Mouse (Mus musculus) limb, embryonic 10.5 days (tissue): ENCODE data around the gene Grid2. TPM values are rescaled to one million over a fixed set of nuclear protein-coding genes. Genes with fewer than 3 reads are reported as not detected.

Experiments used
- DNase-seq: peaks from one replicate; pipeline ENCODE4 v3.0.0-alpha.2; 2017; ENCODE audit warnings: low spot score
- H3K27ac ChIP-seq: fragments of 300-500 bp; sonication (generic); 2 replicates; pipeline ENCODE4 v1.5.1; 2016; ENCODE audit warnings: mild to moderate bottlenecking
- H3K27me3 ChIP-seq: fragments of 300-500 bp; sonication (generic); 2 replicates; pipeline ENCODE4 v1.6.1; 2016; ENCODE audit warnings: low read depth, mild to moderate bottlenecking; ENCODE audit not compliant: poor library complexity, severe bottlenecking
- H3K36me3 ChIP-seq: fragments of 300-500 bp; sonication (generic); 2 replicates; pipeline ENCODE4 v1.6.1; 2016; ENCODE audit warnings: mild to moderate bottlenecking, moderate library complexity
- H3K4me1 ChIP-seq: fragments of 300-500 bp; sonication (generic); 2 replicates; pipeline ENCODE4 v1.6.1; 2016
- H3K4me3 ChIP-seq: fragments of 300-500 bp; sonication (generic); 2 replicates; pipeline ENCODE4 v1.5.1; 2016; ENCODE audit warnings: mild to moderate bottlenecking, moderate library complexity
- H3K9me3 ChIP-seq: fragments of 300-500 bp; sonication (generic); replicated peaks from 2 replicates; pipeline ENCODE4 v1.6.1; 2016; ENCODE audit warnings: mild to moderate bottlenecking
- WGBS: fragments of 180-500 bp; shearing (Covaris S2); methylation state at CpG from one replicate; pipeline ENCODE4 v1.1.7; 2016; 5-methylcytosine and 5-hydroxymethylcytosine counted together
- polyA plus RNA-seq: library from polyadenylated mRNA; unstranded; fragments of >200 nt; fragmentation: Nextera tagmentation; extraction: Ambion mirVana; gene quantifications from 2 replicates; pipeline ENCODE4 v1.2.1, GENCODE M21; 2016

The Grid2 gene
- polyA plus RNA-seq, 1 experiment from 2014 or later, result 0.31 TPM

- Histone ChIP-seq H3K9me3 (no peaks in the 10 kb centered on the region), H3K4me3 (no peak overlapping the region), H3K27ac (no peak overlapping the region), H3K36me3 (no peaks in the 10 kb centered on the region), H3K27me3 (no peaks in the 10 kb centered on the region), H3K4me1 (no peaks in the 10 kb centered on the region)
- no peak for DNase-seq
- WGBS, result 100% methylated on average over 1 of the region's 1 CpGs
These were observed 919.4 kb downstream of the Grid2 start for GRCm38 (mm10) chr6:64174995-64175612.

DNA sequence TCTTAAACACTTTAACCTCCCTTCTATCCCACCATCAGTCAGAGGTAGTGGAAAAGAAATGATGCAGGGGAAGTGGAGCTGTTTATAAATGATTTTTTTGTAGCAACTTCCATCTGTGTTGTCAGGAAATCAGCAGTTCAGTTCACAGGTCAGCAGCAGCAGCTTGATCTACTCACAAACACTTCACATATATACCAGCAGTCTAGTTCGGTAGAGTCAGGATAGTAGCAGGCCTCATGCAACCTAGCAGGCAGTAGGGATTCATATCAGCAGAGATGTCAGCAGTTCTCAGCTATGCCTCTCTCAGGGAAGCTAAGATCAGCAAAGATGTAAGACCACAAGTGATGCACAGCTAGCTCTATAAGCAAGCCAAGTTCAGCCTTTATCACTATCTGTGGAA is 938.0 kb downstream of the Grid2 start:
- H3K4me1 ChIP-seq, result no peaks in the 10 kb centered on the region
- no peak overlapping the region for H3K27ac ChIP-seq
- no peaks in the 10 kb centered on the region for H3K9me3 ChIP-seq
- H3K4me3 ChIP-seq, result no peak overlapping the region
- no peaks in the 10 kb centered on the region for H3K36me3 ChIP-seq
- H3K27me3 ChIP-seq, result no peaks in the 10 kb centered on the region
- WGBS, result 73% methylated on average over 1 of the region's 1 CpGs
- DNase-seq, result no peak

GRCm38 (mm10) chr6:64202396-64203122 is 946.9 kb downstream of the Grid2 start:
- Histone ChIP-seq H3K9me3 (no peaks in the 10 kb centered on the region), H3K27ac (no peak overlapping the region), H3K27me3 (no peaks in the 10 kb centered on the region), H3K36me3 (no peaks in the 10 kb centered on the region), H3K4me1 (peaks cover 16% of the 10 kb centered on the region), H3K4me3 (no peak overlapping the region)
- DNase-seq, result no peak
- 25% methylated on average over 8 of the region's 8 CpGs for WGBS

DNA sequence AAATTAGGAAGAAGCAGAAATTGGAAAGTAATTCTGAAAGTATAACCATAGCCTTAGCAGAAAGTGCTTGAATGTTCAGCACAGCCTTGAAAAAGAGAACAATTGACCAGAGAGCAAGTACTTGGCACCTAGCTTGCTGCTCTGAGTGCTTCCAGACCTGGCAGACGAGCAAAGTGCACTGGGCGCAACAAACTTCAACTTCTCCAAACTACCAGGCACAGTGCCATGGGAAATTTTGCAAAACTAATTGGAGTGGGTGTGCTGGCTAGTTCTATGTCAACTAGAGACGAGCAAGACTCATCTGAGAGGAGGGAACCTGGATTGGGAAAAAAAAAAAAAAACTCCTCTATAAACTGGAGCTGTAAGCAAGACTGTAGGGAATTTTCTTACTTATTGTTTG is 980.7 kb downstream of the Grid2 start:
- H3K36me3 ChIP-seq, result no peaks in the 10 kb centered on the region
- no peaks in the 10 kb centered on the region for H3K4me1 ChIP-seq
- WGBS, result 80% methylated on average over 3 of the region's 3 CpGs
- no peak overlapping the region for H3K4me3 ChIP-seq
- no peak for DNase-seq
- no peaks in the 10 kb centered on the region for H3K9me3 ChIP-seq
- H3K27ac ChIP-seq, result no peak overlapping the region
- H3K27me3 ChIP-seq, result no peaks in the 10 kb centered on the region

DNA sequence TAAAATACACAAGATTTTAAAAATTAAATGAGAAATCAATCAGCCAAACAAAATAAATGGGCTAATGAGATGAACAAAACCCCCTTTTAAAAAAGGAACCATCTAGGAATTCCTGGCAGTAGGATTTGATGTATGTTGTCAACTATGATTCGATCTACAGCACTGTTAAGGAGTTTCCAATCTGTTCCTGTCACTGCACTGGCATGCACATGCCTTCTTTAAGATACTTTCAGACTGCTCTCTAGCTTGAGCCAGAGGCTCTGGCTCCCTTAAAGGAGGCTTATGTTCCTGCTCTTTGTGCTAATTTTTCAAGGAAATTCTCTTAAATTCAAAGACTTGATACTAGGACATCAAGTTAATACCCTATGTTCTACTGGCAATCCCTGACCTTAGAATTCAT is 984.9 kb downstream of the Grid2 start:
- 91% methylated on average over 1 of the region's 1 CpGs for WGBS
- Histone ChIP-seq H3K9me3 (no peaks in the 10 kb centered on the region), H3K36me3 (no peaks in the 10 kb centered on the region), H3K4me1 (no peaks in the 10 kb centered on the region), H3K27ac (no peak overlapping the region), H3K27me3 (no peaks in the 10 kb centered on the region), H3K4me3 (no peak overlapping the region)
- no peak for DNase-seq

- WGBS, result 91% methylated on average over 1 of the region's 1 CpGs
- H3K27ac ChIP-seq, result no peak overlapping the region
These were observed 990.3 kb downstream of the Grid2 start for GRCm38 (mm10) chr6:64245951-64246350.

DNA sequence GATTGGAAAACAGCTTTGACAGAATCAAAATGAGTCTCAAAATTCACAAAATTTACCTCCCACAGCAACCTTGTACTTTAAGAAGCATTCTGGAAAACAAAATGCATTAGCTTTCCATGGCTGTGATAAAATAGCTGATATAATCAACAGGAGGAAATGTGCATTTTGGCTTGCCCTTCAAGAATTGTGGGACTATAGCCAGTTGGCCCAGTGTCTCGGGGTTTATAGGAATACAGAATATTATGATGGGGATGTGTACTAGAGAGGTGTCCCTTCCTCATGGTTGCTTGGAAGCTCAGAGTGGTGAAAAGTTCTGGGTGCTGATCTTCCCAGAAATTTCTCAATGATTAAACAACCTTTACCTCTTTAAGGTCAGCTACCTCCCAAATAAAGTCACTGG is 995.4 kb downstream of the Grid2 start:
- no peak for DNase-seq
- 91% methylated on average over 1 of the region's 1 CpGs for WGBS

More at GRCm38 (mm10) chr6:64245951-64246350, 990.3 kb downstream of the Grid2 start:
- Histone ChIP-seq H3K4me1 (no peaks in the 10 kb centered on the region), H3K27me3 (no peaks in the 10 kb centered on the region), H3K36me3 (no peaks in the 10 kb centered on the region), H3K9me3 (no peaks in the 10 kb centered on the region), H3K4me3 (no peak overlapping the region)
- no peak for DNase-seq

GRCm38 (mm10) chr6:64263517-64263916 is 1007.8 kb downstream of the Grid2 start:
- Histone ChIP-seq H3K4me1 (no peaks in the 10 kb centered on the region), H3K27me3 (no peaks in the 10 kb centered on the region), H3K4me3 (no peak overlapping the region), H3K36me3 (no peaks in the 10 kb centered on the region), H3K9me3 (no peaks in the 10 kb centered on the region), H3K27ac (no peak overlapping the region)
- no peak for DNase-seq
- WGBS, result 90% methylated on average over 4 of the region's 4 CpGs

More for the DNA sequence above, 995.4 kb downstream of the Grid2 start:
- no peaks in the 10 kb centered on the region for H3K4me1 ChIP-seq
- H3K36me3 ChIP-seq, result no peaks in the 10 kb centered on the region
- no peak overlapping the region for H3K27ac ChIP-seq
- H3K4me3 ChIP-seq, result no peak overlapping the region
- H3K27me3 ChIP-seq, result no peaks in the 10 kb centered on the region
- no peaks in the 10 kb centered on the region for H3K9me3 ChIP-seq

- no peaks in the 10 kb centered on the region for H3K9me3 ChIP-seq
- no peak overlapping the region for H3K4me3 ChIP-seq
These were observed 1008.5 kb downstream of the Grid2 start for GRCm38 (mm10) chr6:64264224-64264623.

DNA sequence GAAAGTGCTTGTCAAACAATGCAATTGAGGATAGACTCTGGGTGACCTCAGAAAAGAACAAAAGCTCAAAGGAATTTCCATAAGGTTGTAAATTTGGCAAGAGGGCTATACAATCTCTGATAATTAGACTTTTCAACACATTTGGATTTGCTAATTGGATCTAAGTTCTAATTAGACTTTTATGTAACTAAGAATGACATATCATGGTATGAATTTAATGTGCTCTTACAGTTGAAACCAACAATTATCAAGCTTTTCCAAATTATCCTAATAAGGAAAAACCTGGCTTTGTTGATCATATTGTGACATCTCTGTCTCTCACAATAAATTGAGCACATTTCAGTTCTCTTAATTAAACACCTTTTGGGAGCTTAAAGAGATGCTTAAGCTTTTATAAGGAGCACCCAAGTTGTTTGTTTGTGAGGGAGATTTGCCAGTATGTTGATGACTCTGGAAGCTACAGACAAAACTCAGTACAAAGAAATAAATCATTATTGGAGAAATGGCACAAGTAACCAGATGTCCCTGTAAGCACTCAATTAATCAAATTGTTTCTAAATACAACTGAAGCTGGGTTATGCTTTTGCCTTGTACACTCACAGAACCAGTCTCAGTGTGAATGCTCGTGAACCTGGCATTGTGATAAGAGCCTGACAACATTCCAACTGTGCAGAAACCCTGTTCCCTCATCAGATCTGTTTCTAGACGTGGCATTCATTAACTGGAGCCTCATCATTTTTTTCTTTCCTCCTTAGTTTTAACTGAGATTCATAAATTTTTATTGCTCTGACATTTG is 1018.8 kb downstream of the Grid2 start:
- Histone ChIP-seq H3K4me3 (no peak overlapping the region), H3K9me3 (no peaks in the 10 kb centered on the region), H3K27me3 (no peaks in the 10 kb centered on the region), H3K27ac (no peak overlapping the region), H3K36me3 (no peaks in the 10 kb centered on the region), H3K4me1 (no peaks in the 10 kb centered on the region)
- 68% methylated on average over 2 of the region's 2 CpGs for WGBS
- no peak for DNase-seq

More at GRCm38 (mm10) chr6:64264224-64264623, 1008.5 kb downstream of the Grid2 start:
- H3K4me1 ChIP-seq, result no peaks in the 10 kb centered on the region
- H3K27me3 ChIP-seq, result no peaks in the 10 kb centered on the region
- H3K27ac ChIP-seq, result no peak overlapping the region
- DNase-seq, result no peak
- H3K36me3 ChIP-seq, result no peaks in the 10 kb centered on the region
- 89% methylated on average over 2 of the region's 2 CpGs for WGBS

DNA sequence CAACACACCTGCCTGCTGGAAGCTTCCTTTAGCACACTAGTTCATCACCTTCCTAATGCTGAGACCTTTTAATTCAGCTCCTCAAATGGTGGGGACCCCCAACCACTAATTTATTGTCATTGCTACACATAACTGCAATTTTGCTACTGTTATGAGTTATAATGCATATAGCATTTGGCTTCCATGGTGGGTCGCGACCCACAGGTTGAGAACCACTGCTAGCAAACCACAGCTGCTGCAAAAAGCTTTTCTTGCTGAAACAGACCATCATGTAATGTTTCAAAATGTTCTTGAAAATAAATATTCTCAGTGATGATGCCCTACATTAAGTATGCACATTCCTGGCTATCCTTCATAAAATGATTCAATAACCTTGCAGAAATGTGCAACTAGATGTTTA is 1024.3 kb downstream of the Grid2 start:
- H3K27ac ChIP-seq, result no peak overlapping the region
- no peaks in the 10 kb centered on the region for H3K36me3 ChIP-seq
- 89% methylated on average over 2 of the region's 2 CpGs for WGBS
- no peaks in the 10 kb centered on the region for H3K27me3 ChIP-seq
- no peaks in the 10 kb centered on the region for H3K9me3 ChIP-seq
- H3K4me1 ChIP-seq, result no peaks in the 10 kb centered on the region
- no peak overlapping the region for H3K4me3 ChIP-seq
- DNase-seq, result no peak

DNA sequence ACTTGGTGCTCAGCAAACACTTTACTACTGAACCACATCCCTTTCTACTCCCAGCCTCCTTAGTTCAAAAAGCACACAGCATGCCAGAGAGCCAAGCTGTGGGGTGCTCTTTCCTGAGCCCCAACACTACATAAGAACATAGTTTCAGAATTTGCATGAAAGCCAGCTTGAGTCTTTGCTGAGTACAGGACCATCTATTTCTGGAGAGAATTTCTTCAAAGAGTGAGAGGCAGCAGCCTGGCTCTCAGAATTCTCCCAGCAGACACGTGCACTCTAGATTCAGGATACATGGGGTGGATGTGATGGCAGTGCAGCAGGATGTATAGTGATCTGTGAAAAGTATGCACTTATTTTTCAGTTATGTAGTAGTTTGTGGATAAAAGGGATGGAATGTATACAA is 1038.1 kb downstream of the Grid2 start:
- H3K9me3 ChIP-seq, result no peaks in the 10 kb centered on the region
- 85% methylated on average over 1 of the region's 1 CpGs for WGBS
- no peak overlapping the region for H3K27ac ChIP-seq
- DNase-seq, result no peak
- no peaks in the 10 kb centered on the region for H3K4me1 ChIP-seq
- H3K27me3 ChIP-seq, result no peaks in the 10 kb centered on the region
- H3K36me3 ChIP-seq, result no peaks in the 10 kb centered on the region
- no peak overlapping the region for H3K4me3 ChIP-seq

DNA sequence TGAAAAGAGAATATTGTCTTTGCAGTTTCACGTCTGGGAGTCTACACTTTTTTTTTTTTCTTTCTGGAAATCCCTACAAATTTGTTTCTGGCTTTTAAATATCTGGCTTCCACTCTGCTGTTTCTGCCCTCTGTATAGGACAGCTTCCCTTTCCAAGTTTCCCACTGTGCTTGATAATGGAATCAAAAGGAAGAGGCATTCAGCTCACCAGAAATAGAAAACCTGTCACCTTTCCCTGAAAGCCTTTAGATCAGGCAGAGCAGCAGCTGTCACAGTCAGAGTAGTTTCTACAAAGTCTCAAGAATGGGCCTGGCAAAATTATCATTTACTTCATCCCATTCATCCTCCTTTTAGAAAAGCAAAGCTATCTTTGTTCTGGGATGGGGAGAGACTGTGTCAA is 1042.0 kb downstream of the Grid2 start:
- DNase-seq, result no peak
- Histone ChIP-seq H3K9me3 (no peaks in the 10 kb centered on the region), H3K27ac (no peak overlapping the region), H3K36me3 (no peaks in the 10 kb centered on the region), H3K27me3 (no peaks in the 10 kb centered on the region), H3K4me3 (no peak overlapping the region), H3K4me1 (no peaks in the 10 kb centered on the region)
- 83% methylated on average over 1 of the region's 1 CpGs for WGBS
